Mouse (Mus musculus) left cerebral cortex, postnatal 25 days (tissue): ENCODE data around the gene Cylc2. TPM values are rescaled to one million over a fixed set of nuclear protein-coding genes. Genes with fewer than 3 reads are reported as not detected.

ENCODE experiments used
- DNase-seq, 2 experiments: peaks; one replicate each; pipeline ENCODE4 v3.0.0; 2022; ENCODE audit warnings: low spot score in 2 of 2, mixed read lengths in 1 of 2
- intact Hi-C: fragments of 180-260 bp; cut with DNase I; formaldehyde crosslinking; loops from one replicate; pipeline ENCODE4 v1.15.1; 2025
- total RNA-seq, 2 experiments: library from RNA; stranded (reverse); gene quantifications; 2 replicates each; pipeline ENCODE4 v1.2.3; 2021

The Cylc2 gene
- not detected for total RNA-seq

DNA sequence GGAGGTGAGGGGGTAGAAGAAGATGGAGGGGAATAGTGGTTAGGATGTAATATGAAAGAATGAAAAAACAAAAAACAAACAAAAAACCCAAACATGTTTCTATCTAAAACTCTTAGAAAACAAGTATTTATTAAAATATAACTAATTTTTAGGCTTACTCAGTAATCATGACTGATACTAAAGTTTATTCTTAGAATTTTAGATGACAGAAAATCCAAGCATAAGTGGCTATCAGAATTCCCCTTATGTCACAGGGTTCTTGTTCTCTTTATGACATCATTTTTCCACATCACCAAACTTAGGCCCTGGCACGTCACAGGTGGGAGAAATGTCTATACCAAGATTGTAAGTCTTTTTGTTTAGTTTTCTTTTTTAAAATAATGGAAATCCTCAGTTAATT is at the start of gene Cylc2:
Gene Cylc2, plus strand, starts transcription at position 301 of the 400 bp plus-strand sequence.
- no peak for DNase-seq
- intact Hi-C loops: no loop called here
